Mouse (Mus musculus): ENCODE measurements at regions not wholly inside any gene's neighbourhood (a gene's known extent, or its start where the extent isn't known, plus 50 kb on each side); places are given as distances from the start of the nearest gene placed in this dataset.

- 84% methylated on average over 3 of the region's 3 CpGs for WGBS
- no peaks in the 10 kb centered on the region for H3K36me3 ChIP-seq
- no peak for ATAC-seq
- no peaks in the 10 kb centered on the region for H3K4me1 ChIP-seq (replicated peaks)
- no peak overlapping the region for H3K4me2 ChIP-seq (replicated peaks)
- H3K9me3 ChIP-seq, result no peaks in the 10 kb centered on the region
- H3K9ac ChIP-seq (replicated peaks), result no peak overlapping the region
- no peak overlapping the region for H3K4me3 ChIP-seq (replicated peaks)
- H3K27me3 ChIP-seq, result no peaks in the 10 kb centered on the region
- no peak overlapping the region for H3K27ac ChIP-seq
These were observed 113.6 kb upstream of the Ntf3 start for GRCm38 (mm10) chr6:126280352-126280751.

DNA sequence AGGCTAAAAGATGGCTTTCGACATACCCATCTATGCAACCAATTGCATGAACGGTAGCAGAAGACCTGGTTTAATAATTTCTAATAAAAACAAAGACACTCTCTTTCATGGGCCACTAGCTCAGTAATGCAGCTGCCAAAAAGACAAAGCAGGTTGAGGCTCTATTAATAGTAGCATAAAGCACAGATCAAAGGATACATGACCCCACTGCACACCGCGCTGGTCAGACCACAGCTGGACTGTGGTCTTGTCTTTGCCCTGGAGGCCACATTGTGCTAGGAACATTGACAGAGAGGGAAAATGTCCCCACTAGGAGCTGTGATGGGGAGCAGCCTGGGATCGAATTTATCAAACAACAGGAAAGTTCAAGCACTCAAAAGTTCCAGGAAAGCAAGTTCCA, 79.3 kb upstream of the Ntf3 start:
- Histone ChIP-seq H3K9ac (replicated peaks) (no peak overlapping the region), H3K4me3 (replicated peaks) (no peak overlapping the region), H3K36me3 (no peaks in the 10 kb centered on the region), H3K27ac (no peak overlapping the region), H3K27me3 (no peaks in the 10 kb centered on the region), H3K4me1 (replicated peaks) (no peaks in the 10 kb centered on the region), H3K4me2 (replicated peaks) (no peak overlapping the region), H3K9me3 (0 out of 2 replicates have a peak, but pooled peaks cover under 1% of the 10 kb centered on the region)
- ATAC-seq, result no peak
- WGBS, result 72% methylated on average over 5 of the region's 5 CpGs

DNA sequence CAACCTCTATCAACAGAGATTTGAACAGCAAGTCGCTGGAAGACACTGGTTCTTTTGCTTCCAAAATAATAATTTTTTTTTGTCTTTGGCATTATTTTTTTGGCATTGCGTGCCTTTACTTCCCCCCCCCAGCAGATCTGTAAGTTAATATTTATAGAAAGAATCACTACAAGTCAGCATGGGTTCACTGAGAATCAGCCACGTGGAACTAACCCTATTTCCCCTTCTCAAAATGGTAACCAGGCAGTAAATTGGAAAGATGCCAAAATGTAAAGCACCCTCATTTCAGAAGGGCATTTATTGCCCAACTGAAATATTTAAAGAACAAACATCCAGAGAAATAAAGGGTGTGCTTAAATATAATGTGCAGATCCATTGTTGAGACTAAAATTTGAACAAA, 78.7 kb upstream of the Ntf3 start:
- ATAC-seq, result no peak
- no peaks in the 10 kb centered on the region for H3K4me1 ChIP-seq (replicated peaks)
- H3K9me3 ChIP-seq, result no peaks in the 10 kb centered on the region
- H3K36me3 ChIP-seq, result no peaks in the 10 kb centered on the region
- no peak overlapping the region for H3K27ac ChIP-seq
- no peak overlapping the region for H3K9ac ChIP-seq (replicated peaks)
- H3K27me3 ChIP-seq, result no peaks in the 10 kb centered on the region
- H3K4me3 ChIP-seq (replicated peaks), result no peak overlapping the region
- no peak overlapping the region for H3K4me2 ChIP-seq (replicated peaks)
- 66% methylated on average over 3 of the region's 3 CpGs for WGBS

DNA sequence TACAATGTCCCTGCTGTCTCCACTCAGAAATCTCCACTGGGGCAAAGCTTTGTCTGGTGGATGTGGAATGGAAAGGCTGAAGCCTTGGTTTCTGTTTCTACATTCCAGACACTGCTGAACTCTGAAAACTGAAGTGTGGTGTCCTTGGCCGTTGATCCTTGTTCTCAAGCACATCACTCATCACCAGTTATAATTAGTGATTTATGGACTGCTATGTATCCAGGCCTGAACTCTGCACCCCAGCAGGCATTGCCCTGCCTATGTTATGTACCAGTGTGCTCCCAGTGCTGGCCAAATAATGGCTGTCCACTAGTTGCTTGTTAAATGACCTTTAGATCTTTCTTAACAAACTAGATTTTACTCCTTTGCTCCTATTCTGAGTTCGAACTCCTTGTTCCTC, 75.6 kb upstream of the Ntf3 start:
- Histone ChIP-seq H3K4me1 (replicated peaks) (no peaks in the 10 kb centered on the region), H3K27ac (no peak overlapping the region), H3K9me3 (no peaks in the 10 kb centered on the region), H3K36me3 (no peaks in the 10 kb centered on the region), H3K4me3 (replicated peaks) (no peak overlapping the region), H3K4me2 (replicated peaks) (no peak overlapping the region), H3K9ac (replicated peaks) (no peak overlapping the region), H3K27me3 (no peaks in the 10 kb centered on the region)
- no peak for ATAC-seq
- 93% methylated on average over 2 of the region's 2 CpGs for WGBS

- Histone ChIP-seq H3K36me3 (no peaks in the 10 kb centered on the region), H3K4me3 (replicated peaks) (no peak overlapping the region), H3K27me3 (no peaks in the 10 kb centered on the region), H3K4me1 (replicated peaks) (no peaks in the 10 kb centered on the region), H3K4me2 (replicated peaks) (no peak overlapping the region), H3K27ac (no peak overlapping the region), H3K9me3 (no peaks in the 10 kb centered on the region), H3K9ac (replicated peaks) (no peak overlapping the region)
- WGBS, result 35% methylated on average over 1 of the region's 1 CpGs
- ATAC-seq, result no peak
These were observed 73.5 kb upstream of the Ntf3 start for GRCm38 (mm10) chr6:126240256-126240655.

Measured in midbrain, embryonic 13.5 days (tissue).